Mouse (Mus musculus) B cell, adult (primary cell): ENCODE measurements around the gene Pcp4l1. TPM values are rescaled to one million over a fixed set of nuclear protein-coding genes. Genes with fewer than 3 reads are reported as not detected.

Experiments
- total RNA-seq: library from RNA; stranded (reverse); gene quantifications from 4 replicates; pipeline ENCODE4 v1.2.4, GENCODE M21; 2023; ENCODE audit not compliant: inconsistent age

Pcp4l1 gene
- total RNA-seq: not detected in 4 replicates

GRCm38 (mm10) chr1:171195887-171196397 is at the start of gene Pcp4l1:
Pcp4l1 (minus strand) TSS chr1:171196268.

GRCm38 (mm10) chr1:171234126-171234525 is 38.1 kb upstream of the Pcp4l1 start, which contains the start of gene Fcer1g:
Fcer1g (minus strand) TSS chr1:171234365.

GRCm38 (mm10) chr1:171224857-171225256 is 28.8 kb upstream of the Pcp4l1 start, which contains the start of gene Apoa2:
Apoa2 (plus strand) TSS chr1:171225054.

GRCm38 (mm10) chr1:171222238-171223155 is 26.4 kb upstream of the Pcp4l1 start, which contains the start of gene Tomm40l:
Tomm40l (minus strand) TSS chr1:171222514.

GRCm38 (mm10) chr1:171213801-171214496 is 17.9 kb upstream of the Pcp4l1 start, which contains the start of gene Nr1i3:
Nr1i3 (plus strand) TSS chr1:171213970.

GRCm38 (mm10) chr1:171149974-171150760 is 45.9 kb downstream of the Pcp4l1 start, which contains the start of the genes Sdhc and Mpz:
Sdhc (minus strand) TSS chr1:171150603.
Mpz (plus strand) TSS chr1:171150711.

Other genes starting within 250 kb of the Pcp4l1 start
- 240 to 258 TPM (median 249 TPM) in 4 replicates for gene Fcgr2b, start 219.7 kb downstream of the Pcp4l1 start, total RNA-seq
- 0.42 to 1.5 TPM (median 1.0 TPM) in 4 replicates for gene Fcgr4, start 177.3 kb downstream of the Pcp4l1 start, total RNA-seq
- gene Fcgr3, start 131.3 kb downstream of the Pcp4l1 start, total RNA-seq: 1.7 to 2.7 TPM (median 2.1 TPM) in 4 replicates
- 0.67 to 2.6 TPM (median 1.1 TPM) in 4 replicates for gene Cfap126, start 82.3 kb downstream of the Pcp4l1 start, total RNA-seq
- gene Sdhc, start 45.7 kb downstream of the Pcp4l1 start, total RNA-seq: 89.4 to 111 TPM (median 94.1 TPM) in 4 replicates
- gene Mpz, start 45.6 kb downstream of the Pcp4l1 start, total RNA-seq: not detected in 4 replicates
- gene Nr1i3, start 17.7 kb upstream of the Pcp4l1 start, total RNA-seq: not detected in 4 replicates
- 21.8 to 26.5 TPM (median 24.2 TPM) in 4 replicates for gene Tomm40l, start 26.2 kb upstream of the Pcp4l1 start, total RNA-seq
- not detected in 4 replicates for gene Apoa2, start 28.8 kb upstream of the Pcp4l1 start, total RNA-seq
- 4.7 to 12.2 TPM (median 7.7 TPM) in 4 replicates for gene Fcer1g, start 38.1 kb upstream of the Pcp4l1 start, total RNA-seq
- not detected in 4 replicates for gene Adamts4, start 54.2 kb upstream of the Pcp4l1 start, total RNA-seq
- 120 to 147 TPM (median 125 TPM) in 4 replicates for gene Ndufs2, start 55.1 kb upstream of the Pcp4l1 start, total RNA-seq
- gene B4galt3, start 74.1 kb upstream of the Pcp4l1 start, total RNA-seq: 79.8 to 117 TPM (median 101 TPM) in 4 replicates
- gene Ppox, start 84.9 kb upstream of the Pcp4l1 start, total RNA-seq: 60.4 to 71.5 TPM (median 66.1 TPM) in 4 replicates
- 48.5 to 60.7 TPM (median 55.3 TPM) in 4 replicates for gene Usp21, start 91.7 kb upstream of the Pcp4l1 start, total RNA-seq
- gene Ufc1, start 98.8 kb upstream of the Pcp4l1 start, total RNA-seq: 44.8 to 53.1 TPM (median 48.1 TPM) in 4 replicates
- gene Dedd, start 132.9 kb upstream of the Pcp4l1 start, total RNA-seq: 31.3 to 39.4 TPM (median 34.5 TPM) in 4 replicates
- gene Nit1, start 149.4 kb upstream of the Pcp4l1 start, total RNA-seq: 26.8 to 31.8 TPM (median 28.6 TPM) in 4 replicates
- gene Pfdn2, start 149.4 kb upstream of the Pcp4l1 start, total RNA-seq: 67.5 to 78.8 TPM (median 74.9 TPM) in 4 replicates
- gene Klhdc9, start 164.5 kb upstream of the Pcp4l1 start, total RNA-seq: 0.32 to 0.58 TPM (median 0.45 TPM) in 4 replicates
- gene Nectin4, start 173.8 kb upstream of the Pcp4l1 start, total RNA-seq: 0.21 to 0.58 TPM (median 0.45 TPM) in 4 replicates
- gene Arhgap30, start 192.7 kb upstream of the Pcp4l1 start, total RNA-seq: 295 to 311 TPM (median 296 TPM) in 4 replicates
- 168 to 206 TPM (median 179 TPM) in 4 replicates for gene Usf1, start 215.0 kb upstream of the Pcp4l1 start, total RNA-seq
- 6.4 to 19.0 TPM (median 10.9 TPM) in 4 replicates for gene Tstd1, start 222.6 kb upstream of the Pcp4l1 start, total RNA-seq
- gene F11r, start 241.3 kb upstream of the Pcp4l1 start, total RNA-seq: 0.27 to 1.3 TPM (median 0.89 TPM) in 4 replicates